Mouse (Mus musculus) midbrain, embryonic 10.5 days (tissue): ENCODE measurements at regions not wholly inside any gene's neighbourhood (a gene's known extent, or its start where the extent isn't known, plus 50 kb on each side); places are given as distances from the start of the nearest gene placed in this dataset.

ENCODE experiments used
- DNase-seq: peaks from one replicate; pipeline ENCODE4 v3.0.0-alpha.2; 2017; ENCODE audit warnings: low spot score
- H3K27ac ChIP-seq: fragments of 300-500 bp; sonication (generic); replicated peaks from 2 replicates; pipeline ENCODE4 v1.5.1; 2016; ENCODE audit warnings: mild to moderate bottlenecking
- H3K27me3 ChIP-seq: fragments of 300-500 bp; sonication (generic); 2 replicates; pipeline ENCODE4 v1.6.1; 2016; ENCODE audit warnings: low read depth, mild to moderate bottlenecking; ENCODE audit not compliant: poor library complexity, severe bottlenecking
- H3K36me3 ChIP-seq: fragments of 300-500 bp; sonication (generic); 2 replicates; pipeline ENCODE4 v1.6.1; 2016; ENCODE audit warnings: mild to moderate bottlenecking, moderate library complexity
- H3K4me1 ChIP-seq: fragments of 300-500 bp; sonication (generic); 2 replicates; pipeline ENCODE4 v1.6.1; 2016
- H3K4me3 ChIP-seq: fragments of 300-500 bp; sonication (generic); 2 replicates; pipeline ENCODE4 v1.5.1; 2016; ENCODE audit warnings: mild to moderate bottlenecking, moderate library complexity
- H3K9me3 ChIP-seq: fragments of 300-500 bp; sonication (generic); replicated peaks from 2 replicates; pipeline ENCODE4 v1.6.1; 2016; ENCODE audit warnings: mild to moderate bottlenecking
- WGBS: fragments of 180-500 bp; shearing (Covaris S2); methylation state at CpG from one replicate; pipeline ENCODE4 v1.1.7; 2016; 5-methylcytosine and 5-hydroxymethylcytosine counted together

GRCm38 (mm10) chr14:36819826-36820225 lies 148.8 kb downstream of the Ccser2 start:
- Histone ChIP-seq H3K9me3 (no peaks in the 10 kb centered on the region), H3K4me1 (no peaks in the 10 kb centered on the region), H3K27me3 (no peaks in the 10 kb centered on the region), H3K36me3 (no peaks in the 10 kb centered on the region), H3K4me3 (no peak overlapping the region), H3K27ac (no peak overlapping the region)
- DNase-seq = no peak
- WGBS = 84% methylated on average over 1 of the region's 1 CpGs

- H3K36me3 ChIP-seq = no peaks in the 10 kb centered on the region
- no peak for DNase-seq
- no peaks in the 10 kb centered on the region for H3K4me1 ChIP-seq
- no peak overlapping the region for H3K4me3 ChIP-seq
- WGBS = 97% methylated on average over 2 of the region's 3 CpGs
- H3K27ac ChIP-seq = no peak overlapping the region
- H3K27me3 ChIP-seq = no peaks in the 10 kb centered on the region
- H3K9me3 ChIP-seq = no peaks in the 10 kb centered on the region
These were observed 166.2 kb downstream of the Ccser2 start for GRCm38 (mm10) chr14:36802418-36802817.

- 87% methylated on average over 1 of the region's 1 CpGs for WGBS
- H3K36me3 ChIP-seq = no peaks in the 10 kb centered on the region
- H3K27ac ChIP-seq = no peak overlapping the region
- no peaks in the 10 kb centered on the region for H3K9me3 ChIP-seq
- no peak for DNase-seq
- H3K4me3 ChIP-seq = no peak overlapping the region
- no peaks in the 10 kb centered on the region for H3K27me3 ChIP-seq
- H3K4me1 ChIP-seq = no peaks in the 10 kb centered on the region
These were observed 168.8 kb downstream of the Ccser2 start for GRCm38 (mm10) chr14:36799820-36800219.

GRCm38 (mm10) chr14:36781882-36782281 lies 186.7 kb downstream of the Ccser2 start:
- DNase-seq = no peak
- Histone ChIP-seq H3K27ac (no peak overlapping the region), H3K27me3 (no peaks in the 10 kb centered on the region), H3K4me3 (no peak overlapping the region), H3K4me1 (no peaks in the 10 kb centered on the region), H3K9me3 (no peaks in the 10 kb centered on the region), H3K36me3 (no peaks in the 10 kb centered on the region)
- 86% methylated on average over 2 of the region's 2 CpGs for WGBS

GRCm38 (mm10) chr14:36778956-36779355 lies 189.6 kb downstream of the Ccser2 start:
- Histone ChIP-seq H3K4me3 (no peak overlapping the region), H3K36me3 (no peaks in the 10 kb centered on the region), H3K27ac (no peak overlapping the region), H3K9me3 (no peaks in the 10 kb centered on the region), H3K4me1 (no peaks in the 10 kb centered on the region), H3K27me3 (no peaks in the 10 kb centered on the region)
- DNase-seq = peak; percentile 15
- WGBS = 81% methylated on average over 1 of the region's 1 CpGs

GRCm38 (mm10) chr14:36774349-36774748 lies 194.2 kb downstream of the Ccser2 start:
- no peak overlapping the region for H3K4me3 ChIP-seq
- DNase-seq = no peak
- no peaks in the 10 kb centered on the region for H3K9me3 ChIP-seq
- H3K27me3 ChIP-seq = no peaks in the 10 kb centered on the region
- 83% methylated on average over 3 of the region's 3 CpGs for WGBS
- H3K36me3 ChIP-seq = no peaks in the 10 kb centered on the region
- H3K27ac ChIP-seq = no peak overlapping the region
- no peaks in the 10 kb centered on the region for H3K4me1 ChIP-seq

GRCm38 (mm10) chr14:36764377-36764776 lies 204.2 kb downstream of the Ccser2 start:
- no peak overlapping the region for H3K27ac ChIP-seq
- no peaks in the 10 kb centered on the region for H3K27me3 ChIP-seq
- no peaks in the 10 kb centered on the region for H3K36me3 ChIP-seq
- DNase-seq = no peak
- no peaks in the 10 kb centered on the region for H3K4me1 ChIP-seq
- H3K9me3 ChIP-seq = no peaks in the 10 kb centered on the region
- 90% methylated on average over 4 of the region's 4 CpGs for WGBS
- no peak overlapping the region for H3K4me3 ChIP-seq

GRCm38 (mm10) chr14:36756056-36756455 lies 212.5 kb downstream of the Ccser2 start:
- 77% methylated on average over 6 of the region's 6 CpGs for whole genome bisulfite sequencing
- Histone ChIP-seq H3K9me3 (no peaks in the 10 kb centered on the region), H3K36me3 (no peaks in the 10 kb centered on the region), H3K27me3 (no peaks in the 10 kb centered on the region), H3K4me3 (no peak overlapping the region), H3K4me1 (no peaks in the 10 kb centered on the region), H3K27ac (no peak overlapping the region)
- no peak for DNase-seq

- Histone ChIP-seq H3K27me3 (no peaks in the 10 kb centered on the region), H3K27ac (no peak overlapping the region), H3K9me3 (no peaks in the 10 kb centered on the region), H3K36me3 (no peaks in the 10 kb centered on the region), H3K4me1 (no peaks in the 10 kb centered on the region), H3K4me3 (no peak overlapping the region)
- no peak for DNase-seq
- WGBS = 93% methylated on average over 6 of the region's 6 CpGs
These were observed 220.3 kb downstream of the Ccser2 start for GRCm38 (mm10) chr14:36748130-36748883.

GRCm38 (mm10) chr14:36731095-36731494 lies 237.5 kb downstream of the Ccser2 start:
- Histone ChIP-seq H3K4me1 (no peaks in the 10 kb centered on the region), H3K27ac (no peak overlapping the region), H3K36me3 (no peaks in the 10 kb centered on the region), H3K9me3 (no peaks in the 10 kb centered on the region), H3K27me3 (no peaks in the 10 kb centered on the region), H3K4me3 (no peak overlapping the region)
- no peak for DNase-seq
- 87% methylated on average over 8 of the region's 8 CpGs for WGBS

- Histone ChIP-seq H3K9me3 (no peaks in the 10 kb centered on the region), H3K4me3 (no peak overlapping the region), H3K4me1 (no peaks in the 10 kb centered on the region), H3K36me3 (no peaks in the 10 kb centered on the region), H3K27me3 (no peaks in the 10 kb centered on the region), H3K27ac (no peak overlapping the region)
- DNase-seq = no peak
- WGBS = 83% methylated on average over 6 of the region's 6 CpGs
These were observed 242.5 kb downstream of the Ccser2 start for GRCm38 (mm10) chr14:36726092-36726491.

GRCm38 (mm10) chr14:36715684-36716083 lies 252.9 kb downstream of the Ccser2 start:
- WGBS = 95% methylated on average over 2 of the region's 2 CpGs
- no peak for DNase-seq
- Histone ChIP-seq H3K27ac (no peak overlapping the region), H3K4me1 (no peaks in the 10 kb centered on the region), H3K36me3 (no peaks in the 10 kb centered on the region), H3K4me3 (no peak overlapping the region), H3K27me3 (no peaks in the 10 kb centered on the region), H3K9me3 (no peaks in the 10 kb centered on the region)

- 80% methylated on average over 4 of the region's 4 CpGs for WGBS
- Histone ChIP-seq H3K36me3 (no peaks in the 10 kb centered on the region), H3K4me1 (no peaks in the 10 kb centered on the region), H3K4me3 (no peak overlapping the region), H3K9me3 (no peaks in the 10 kb centered on the region), H3K27ac (no peak overlapping the region), H3K27me3 (peaks cover 7% of the 10 kb centered on the region; the same call in 1 of the 2 replicates)
- no peak for DNase-seq
These were observed 271.6 kb downstream of the Ccser2 start for GRCm38 (mm10) chr14:36696993-36697392.

GRCm38 (mm10) chr14:36691958-36692357 lies 276.6 kb downstream of the Ccser2 start:
- no peaks in the 10 kb centered on the region for H3K9me3 ChIP-seq
- H3K4me3 ChIP-seq = no peak overlapping the region
- H3K27ac ChIP-seq = no peak overlapping the region
- no peaks in the 10 kb centered on the region for H3K4me1 ChIP-seq
- DNase-seq = no peak
- peaks cover 20% of the 10 kb centered on the region; the same call in 1 of the 2 replicates for H3K27me3 ChIP-seq
- H3K36me3 ChIP-seq = no peaks in the 10 kb centered on the region
